Mouse (Mus musculus) gastrocnemius, postnatal 25 days (tissue): ENCODE measurements around the gene Cxcl16. TPM values are rescaled to one million over a fixed set of nuclear protein-coding genes. Genes with fewer than 3 reads are reported as not detected.

Source experiments
- DNase-seq: peaks from one replicate; pipeline ENCODE4 v3.0.0; 2022
- microRNA-seq, 2 experiments: library from miRNA; unstranded; fragments of <30 nt; microRNA quantifications; one replicate each; pipeline ENCODE4 v1.2.0; 2021; ENCODE audit warnings: borderline replicate concordance in 2 of 2
- total RNA-seq, 2 experiments: library from RNA; stranded (reverse); gene quantifications; 1 replicate in 1 of 2; 2 replicates in 1 of 2; pipeline ENCODE4 v1.2.3; 2021

Gene Cxcl16
- total RNA-seq, 2 experiments from 2014 or later, result 1.3 to 2.0 TPM

DNA sequence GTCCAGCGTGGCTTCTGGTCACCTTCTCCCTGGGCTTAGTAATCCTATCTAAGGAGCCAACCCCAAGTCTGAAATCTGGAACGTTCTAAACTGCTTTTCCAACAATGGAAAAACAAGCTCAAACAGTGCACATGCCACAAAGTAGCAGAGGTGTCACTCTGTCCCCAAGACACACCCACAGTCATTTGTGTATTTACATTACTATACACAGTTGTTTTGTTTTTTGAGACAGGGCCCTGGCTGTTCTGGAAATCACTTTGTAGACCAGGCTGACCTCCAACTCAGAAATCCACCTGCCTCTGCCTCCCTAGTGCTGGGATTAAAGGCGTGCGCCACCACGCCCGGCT is 49.5 kb downstream of the Cxcl16 start:
- DNase-seq, result no peak

GRCm38 (mm10) chr11:70409594-70410296 is 50.0 kb downstream of the Cxcl16 start, which contains the start of gene Pelp1:
Gene Pelp1, minus strand, starts transcription at chr11:70410031.
- DNase-seq, result peak; percentile 81

Small RNA genes lying within 50 kb of the gene (microRNA-seq; reads per million reads assigned to microRNA genes)
- gene Mir7115, result 0 reads per million in 2 experiments

Other genes with a start within 250 kb of the Cxcl16 start
- gene Slc16a11, start 247.2 kb downstream of the Cxcl16 start, total RNA-seq, result not detected
- under 1 TPM; 0.10 to 0.88 TPM for gene Slc16a13, start 238.9 kb downstream of the Cxcl16 start, total RNA-seq
- 1 to 10 TPM; 4.1 to 6.2 TPM for gene Bcl6b, start 230.2 kb downstream of the Cxcl16 start, total RNA-seq
- 10 to 100 TPM; 26.9 to 36.2 TPM for gene 0610010K14Rik, start 222.1 kb downstream of the Cxcl16 start, total RNA-seq
- gene Gm21988, start 220.2 kb downstream of the Cxcl16 start, total RNA-seq, result 1 to 10 TPM; 2.4 to 3.0 TPM
- gene Rnasek, start 220.1 kb downstream of the Cxcl16 start, total RNA-seq, result 100 to 1,000 TPM in 1 of 2 experiments, 10 to 100 TPM in 1; 96.1 to 126 TPM
- gene Alox12, start 204.6 kb downstream of the Cxcl16 start, total RNA-seq, result under 1 TPM; 0.67 to 0.80 TPM
- not detected for gene Alox12e, start 137.4 kb downstream of the Cxcl16 start, total RNA-seq
- under 1 TPM in 1 of 2 experiments, not detected in 1; 0.91 TPM for gene Alox15, start 108.0 kb downstream of the Cxcl16 start, total RNA-seq
- gene Pelp1, start 50.0 kb downstream of the Cxcl16 start, total RNA-seq, result 10 to 100 TPM; 15.5 to 18.5 TPM
- gene Arrb2, start 27.3 kb downstream of the Cxcl16 start, total RNA-seq, result 1 to 10 TPM; 7.5 to 9.0 TPM
- gene Med11, start 8.1 kb downstream of the Cxcl16 start, total RNA-seq, result 1 to 10 TPM; 5.6 to 6.2 TPM
- under 1 TPM; 0.38 to 0.97 TPM for gene Zmynd15, start 551 bp downstream of the Cxcl16 start, total RNA-seq
- gene Tm4sf5, start 45.3 kb upstream of the Cxcl16 start, total RNA-seq, result not detected
- gene Vmo1, start 54.6 kb upstream of the Cxcl16 start, total RNA-seq, result not detected
- not detected for gene Gltpd2, start 59.2 kb upstream of the Cxcl16 start, total RNA-seq
- gene Psmb6, start 65.4 kb upstream of the Cxcl16 start, total RNA-seq, result 100 to 1,000 TPM; 242 to 248 TPM
- not detected for gene Gm40193, start 73.0 kb upstream of the Cxcl16 start, total RNA-seq
- gene Pld2, start 80.1 kb upstream of the Cxcl16 start, total RNA-seq, result 10 to 100 TPM; 17.4 to 17.7 TPM
- gene Mink1, start 102.9 kb upstream of the Cxcl16 start, total RNA-seq, result 10 to 100 TPM; 26.3 to 27.2 TPM
- gene 4930544D05Rik, start 155.9 kb upstream of the Cxcl16 start, total RNA-seq, result not detected
- gene Chrne, start 159.2 kb upstream of the Cxcl16 start, total RNA-seq, result 10 to 100 TPM; 22.6 to 24.7 TPM
- not detected for gene Gp1ba, start 179.1 kb upstream of the Cxcl16 start, total RNA-seq
- gene Rnf167, start 187.3 kb upstream of the Cxcl16 start, total RNA-seq, result 10 to 100 TPM; 29.5 to 32.6 TPM
- gene Slc25a11, start 187.5 kb upstream of the Cxcl16 start, total RNA-seq, result 100 to 1,000 TPM; 307 to 310 TPM
- 100 to 1,000 TPM; 284 to 293 TPM for gene Pfn1, start 194.7 kb upstream of the Cxcl16 start, total RNA-seq
- gene Eno3, start 197.2 kb upstream of the Cxcl16 start, total RNA-seq, result 1,000 to 10,000 TPM; 7,828 to 7,878 TPM
- gene Spag7, start 209.4 kb upstream of the Cxcl16 start, total RNA-seq, result 10 to 100 TPM; 81.6 to 82.3 TPM
- 10 to 100 TPM; 36.9 to 37.3 TPM for gene Camta2, start 228.1 kb upstream of the Cxcl16 start, total RNA-seq
- 1 to 10 TPM; 5.6 to 9.0 TPM for gene Inca1, start 240.2 kb upstream of the Cxcl16 start, total RNA-seq
- gene Kif1c, start 240.6 kb upstream of the Cxcl16 start, total RNA-seq, result 100 to 1,000 TPM; 388 to 467 TPM